Mouse (Mus musculus) frontal cortex, postnatal 14 days (tissue): ENCODE data around the gene Rnf181.

Experiments used
- DNase-seq, 2 experiments: peaks; one replicate each; pipeline ENCODE4 v3.0.0; 2022; ENCODE audit warnings: low spot score in 2 of 2

Gene Rnf181

DNA sequence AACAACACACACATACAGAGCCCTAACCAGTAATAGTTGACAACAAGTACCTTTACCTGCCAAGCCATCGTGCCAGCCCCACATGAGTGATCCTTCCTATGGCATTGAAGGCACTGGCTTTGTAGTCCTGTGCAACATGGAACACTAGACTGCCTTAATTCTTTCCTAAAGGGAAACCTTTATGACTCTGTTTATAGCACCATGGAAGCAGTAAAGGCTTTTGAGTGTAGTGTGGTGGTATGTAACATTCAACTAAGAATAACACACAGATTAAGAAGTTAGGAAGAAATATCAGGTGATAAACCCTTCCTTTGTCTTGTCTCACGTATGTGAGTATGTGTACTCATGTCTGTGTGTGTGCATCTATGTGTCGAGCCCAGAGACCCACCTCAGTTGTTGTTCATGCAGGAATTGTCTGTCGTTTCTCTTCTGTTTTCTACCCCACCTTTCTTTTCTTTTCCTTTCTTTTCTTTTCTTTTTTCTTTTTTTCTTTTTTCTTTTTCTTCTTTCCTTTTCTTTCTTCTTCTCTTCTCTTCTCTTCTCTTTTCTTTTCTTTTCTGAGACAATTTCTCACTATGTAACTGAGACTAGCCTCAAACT is at the start of gene Rnf181:
Rnf181 (minus strand) TSS at position 113 of the 600 bp plus-strand sequence.
- no peak for DNase-seq

GRCm38 (mm10) chr6:72415964-72416772 is 49.4 kb upstream of the Rnf181 start:
- DNase-seq, result no peak

DNA sequence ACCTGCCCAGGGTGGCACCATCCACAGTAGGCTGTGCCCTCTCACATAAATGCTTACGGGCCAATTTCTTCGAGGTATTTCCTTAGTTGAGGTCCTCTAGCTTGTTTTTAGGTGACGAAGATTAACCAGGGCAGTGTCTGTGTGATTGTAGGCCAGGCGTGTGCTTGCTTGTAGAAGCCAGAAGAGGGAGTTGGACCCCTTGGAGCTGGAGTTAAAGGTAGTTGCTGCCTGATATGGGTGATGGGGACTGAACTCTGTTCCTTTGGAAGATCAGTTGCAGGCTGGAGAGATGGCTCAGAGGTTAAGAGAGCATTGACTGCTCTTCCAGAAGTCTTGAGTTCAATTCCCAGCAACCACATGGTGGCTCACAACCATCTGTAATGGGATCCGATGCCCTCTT is 48.4 kb upstream of the Rnf181 start:
- no peak for DNase-seq

GRCm38 (mm10) chr6:72414076-72414756 is 47.5 kb upstream of the Rnf181 start, which contains the start of gene Ggcx:
Gene Ggcx (plus strand): TSS chr6:72414308.
- DNase-seq, result peak; percentile 86 to 90

DNA sequence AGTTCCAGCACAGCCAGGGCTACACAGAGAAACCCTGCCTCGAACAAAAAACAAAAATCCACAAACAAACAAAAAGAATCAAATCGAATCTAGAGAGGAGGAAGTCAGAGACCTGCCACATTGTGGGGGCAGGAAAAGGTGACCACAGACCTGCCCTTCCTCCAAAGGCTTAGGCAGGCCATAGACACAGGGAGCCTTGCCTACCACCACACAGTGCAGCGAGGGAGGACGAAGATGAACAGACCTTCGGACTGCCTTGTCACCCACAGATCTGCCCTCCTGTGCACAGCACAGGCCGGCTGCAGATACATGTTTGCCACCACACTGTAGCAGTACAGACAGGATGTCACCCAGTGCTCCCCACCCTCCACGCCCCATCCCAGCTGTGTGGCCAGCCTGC is 43.8 kb upstream of the Rnf181 start:
- DNase-seq, result no peak

- no peak for DNase-seq
These were observed 43.2 kb upstream of the Rnf181 start for GRCm38 (mm10) chr6:72410003-72410402.

- peak in 1 of 2 experiments; percentile 59 for DNase-seq
These were observed 42.8 kb upstream of the Rnf181 start for GRCm38 (mm10) chr6:72409567-72409966.

- DNase-seq, result peak; percentile 57 to 79
These were observed 40.4 kb upstream of the Rnf181 start for GRCm38 (mm10) chr6:72407119-72407518.

DNA sequence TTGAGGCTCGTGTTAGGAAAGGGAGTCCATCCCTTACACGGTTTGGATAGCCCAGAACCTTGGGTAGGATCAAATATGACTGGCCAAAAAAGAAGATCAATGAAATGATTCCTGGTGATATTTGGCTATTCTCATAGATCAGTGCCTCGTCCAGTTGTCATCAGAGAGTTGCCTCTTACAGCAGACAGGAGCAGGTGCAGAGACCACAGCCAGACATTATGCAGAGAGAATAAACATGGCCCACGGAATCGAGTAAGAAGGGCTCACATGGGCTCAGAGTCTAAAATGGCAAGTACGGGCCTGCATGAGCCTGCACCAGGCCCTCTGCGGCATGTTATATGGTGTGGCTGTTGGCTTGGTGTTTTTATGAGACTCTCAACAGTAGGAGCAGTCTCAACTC is 38.6 kb upstream of the Rnf181 start:
- no peak for DNase-seq

DNA sequence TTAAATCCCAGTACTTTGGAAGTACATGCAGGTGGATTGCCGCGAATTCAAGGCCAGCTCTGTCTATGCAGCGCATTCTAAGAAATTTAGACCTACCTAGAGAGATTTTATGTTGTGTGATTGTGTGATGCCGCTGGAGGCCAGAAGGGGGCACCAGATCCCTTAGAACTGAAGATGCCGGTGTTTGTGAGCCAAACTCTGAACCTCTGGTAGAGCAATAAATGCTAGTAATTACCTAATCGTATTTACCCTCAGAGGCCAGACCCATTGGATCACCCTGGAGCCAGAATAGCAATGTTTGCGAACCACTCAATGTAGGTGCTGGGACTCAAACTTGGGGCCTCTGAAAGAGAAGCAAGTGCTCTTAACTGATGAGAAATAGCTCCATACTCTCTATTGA is 35.1 kb upstream of the Rnf181 start:
- peak in 1 of 2 experiments; percentile 65 for DNase-seq

DNA sequence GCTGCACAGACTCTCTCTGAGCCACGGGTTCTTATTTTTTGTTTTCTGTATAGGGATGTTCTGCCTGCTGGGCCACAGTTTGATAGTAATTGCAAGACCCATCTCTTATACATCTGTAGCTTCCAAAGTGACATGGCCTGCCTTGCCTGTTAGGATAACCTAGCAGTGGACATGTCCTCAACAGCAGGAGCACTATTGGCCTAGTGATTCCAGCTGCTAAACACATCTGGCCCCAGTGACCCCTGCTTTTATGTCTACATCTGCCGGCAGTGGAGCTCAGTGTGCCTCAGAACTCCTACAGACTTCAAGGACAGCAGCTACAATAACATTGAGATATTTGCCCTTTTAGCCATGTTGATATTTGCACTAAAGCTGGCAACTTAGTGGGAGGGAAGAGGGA is 33.2 kb upstream of the Rnf181 start:
- no peak for DNase-seq

DNA sequence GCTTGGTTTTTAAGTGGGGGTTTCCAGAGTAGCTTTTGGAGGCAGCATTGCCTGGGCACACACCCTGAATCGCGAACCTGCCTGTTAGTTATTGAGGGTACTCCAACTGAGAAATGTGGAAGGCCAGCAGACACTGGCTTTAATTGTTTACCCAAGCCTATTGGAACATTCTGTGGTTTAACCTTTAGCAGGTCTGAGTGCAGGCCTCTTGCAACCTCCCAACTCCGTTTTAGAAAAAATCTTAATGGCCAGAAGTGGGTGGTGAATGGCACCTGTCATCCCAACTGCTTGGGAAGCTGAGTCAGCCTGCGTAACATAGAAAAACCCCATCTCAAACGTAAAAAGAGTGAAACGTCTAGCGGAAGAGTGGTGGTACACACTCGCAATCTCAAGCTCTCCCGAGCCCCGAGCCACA is 30.1 kb upstream of the Rnf181 start:
- DNase-seq, result no peak

DNA sequence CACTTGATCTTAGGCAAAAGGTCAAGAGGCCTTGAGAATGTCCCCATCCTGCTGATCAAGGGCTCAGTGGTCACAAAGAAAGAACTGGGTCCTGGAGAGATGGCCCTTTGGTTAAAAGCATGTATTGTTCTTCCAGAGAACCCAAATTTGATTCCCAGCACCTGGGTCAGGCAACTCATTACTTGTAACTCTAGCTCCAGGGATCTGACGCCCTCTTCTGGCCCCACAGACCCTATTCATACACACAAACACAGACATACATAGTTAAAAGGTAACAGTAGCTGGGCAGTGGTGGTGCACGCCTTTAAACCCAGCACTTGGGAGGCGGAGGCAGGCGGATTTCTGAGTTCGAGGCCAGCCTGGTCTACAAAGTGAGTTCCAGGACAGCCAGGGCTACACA is 25.6 kb upstream of the Rnf181 start:
- no peak for DNase-seq

- DNase-seq, result no peak
These were observed 24.2 kb upstream of the Rnf181 start for GRCm38 (mm10) chr6:72390795-72391521.

DNA sequence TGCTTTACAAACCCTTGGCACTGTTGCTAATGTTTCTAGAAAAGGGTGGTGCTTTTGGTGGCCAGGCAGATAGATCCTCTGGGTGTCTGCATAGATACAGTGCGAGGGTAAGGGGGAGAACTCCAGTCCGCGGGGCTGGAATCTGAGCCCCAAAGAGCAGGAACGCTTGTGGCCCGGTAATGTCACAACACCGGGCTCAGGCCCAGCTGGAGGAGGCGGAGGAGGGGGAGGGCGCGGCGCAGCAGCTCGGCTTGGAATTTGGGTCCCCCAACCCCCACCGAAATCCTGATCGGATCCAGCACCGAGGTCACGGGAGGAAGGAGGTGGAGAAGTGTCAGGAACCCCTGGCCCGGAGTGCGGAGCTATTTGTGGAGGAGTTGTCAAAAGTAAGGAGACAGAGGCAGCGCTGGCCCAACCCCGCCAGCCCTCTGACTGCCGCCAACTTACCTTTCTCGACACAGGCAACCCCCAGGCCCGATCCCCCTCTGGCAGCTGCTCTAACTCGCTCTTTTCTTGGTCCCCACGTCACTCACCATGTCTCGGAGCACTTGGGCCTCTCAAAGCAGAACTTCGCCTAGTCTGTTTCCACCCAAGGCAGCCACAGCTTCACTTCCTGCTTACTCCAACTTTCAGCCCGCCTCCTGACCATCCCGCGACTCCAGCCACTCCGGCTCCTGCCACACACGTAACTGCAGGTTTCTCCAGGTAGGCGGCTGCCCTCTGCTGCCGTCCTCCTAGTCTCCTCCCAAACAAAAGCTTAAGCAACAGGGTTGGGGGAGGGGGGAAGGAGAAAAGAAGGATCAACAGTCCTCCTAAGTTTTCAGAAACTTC is 23.4 kb upstream of the Rnf181 start, which contains the start of gene Vamp8:
Vamp8 (minus strand) TSS at position 763 of the 831 bp plus-strand sequence.
- DNase-seq, result peak in 1 of 2 experiments; percentile 26

- no peak for DNase-seq
These were observed 22.8 kb upstream of the Rnf181 start for GRCm38 (mm10) chr6:72389471-72389940.

DNA sequence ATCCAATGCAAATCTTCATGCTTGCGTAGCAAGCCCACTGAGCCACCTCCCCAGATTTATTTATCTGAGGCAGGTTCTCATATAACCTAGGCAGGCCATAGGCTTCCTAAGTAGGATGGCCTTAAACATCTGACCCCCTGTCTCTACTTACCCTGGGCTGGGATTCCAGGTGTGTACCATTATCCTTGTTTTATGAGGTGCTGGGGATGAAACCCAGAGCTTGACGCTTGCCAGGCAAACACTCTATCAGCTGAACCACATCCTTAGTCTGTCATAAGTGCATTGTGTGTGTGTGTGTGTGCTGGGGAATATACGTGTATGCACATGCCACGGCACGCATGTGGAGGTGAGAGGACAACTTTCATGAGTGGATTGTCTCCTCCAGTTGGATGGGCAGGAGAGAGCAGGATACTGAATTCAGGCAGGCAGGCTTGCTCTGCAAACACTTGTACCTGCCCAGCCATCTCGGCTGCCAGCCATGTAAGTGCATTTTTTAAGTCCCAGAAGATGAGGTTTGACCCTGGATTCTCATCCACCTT is 22.1 kb upstream of the Rnf181 start:
- DNase-seq, result no peak

- DNase-seq, result no peak
These were observed 21.5 kb upstream of the Rnf181 start for GRCm38 (mm10) chr6:72388266-72388665.

DNA sequence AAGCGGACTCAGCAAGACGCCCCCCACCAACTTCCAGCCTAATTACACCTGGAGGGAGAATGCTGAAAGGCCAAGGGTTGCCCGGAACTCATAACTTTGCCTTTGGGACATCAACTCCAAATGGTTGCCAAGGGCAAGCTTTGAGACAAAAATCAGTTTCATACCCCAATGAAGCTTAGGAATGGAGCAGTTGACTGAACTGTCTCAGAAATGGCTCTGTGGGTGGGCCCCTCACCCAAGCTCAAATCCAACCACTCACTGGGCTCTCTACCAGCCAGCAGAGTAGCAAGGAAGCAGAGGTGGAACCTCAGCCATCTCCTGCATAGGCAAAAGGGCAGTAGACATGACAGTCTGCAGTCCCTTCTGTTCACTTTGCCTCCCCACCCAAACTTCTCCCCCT is 21.1 kb upstream of the Rnf181 start:
- DNase-seq, result no peak

- no peak for DNase-seq
These were observed 19.8 kb upstream of the Rnf181 start for GRCm38 (mm10) chr6:72386561-72386960.

GRCm38 (mm10) chr6:72385258-72385657 is 18.5 kb upstream of the Rnf181 start:
- no peak for DNase-seq
